Mouse (Mus musculus) embryonic facial prominence, embryonic 15.5 days (tissue): Measurements from ENCODE around the gene Hapln2. TPM values are rescaled to one million over a fixed set of nuclear protein-coding genes. Genes with fewer than 3 reads are reported as not detected.

Experiments
- ATAC-seq: fragments of 200-750 bp; cut with Nextera tagmentation; 2 replicates; pipeline ENCODE4 v1.8.0; 2017; ENCODE audit warnings: low read depth, moderate TSS enrichment; ENCODE audit not compliant: insufficient number of reproducible peaks, low FRiP score, low TSS enrichment
- H3K27ac ChIP-seq: fragments of 300-500 bp; sonication (generic); replicated peaks from 2 replicates; pipeline ENCODE4 v1.5.1; 2015; ENCODE audit warnings: mild to moderate bottlenecking, inconsistent platforms
- H3K27me3 ChIP-seq: fragments of 300-500 bp; sonication (generic); 2 replicates; pipeline ENCODE4 v1.6.1; 2015; ENCODE audit warnings: inconsistent platforms
- H3K36me3 ChIP-seq: fragments of 300-500 bp; sonication (generic); 2 replicates; pipeline ENCODE4 v1.6.1; 2015; ENCODE audit warnings: mild to moderate bottlenecking, inconsistent platforms
- H3K4me1 ChIP-seq: fragments of 300-500 bp; sonication (generic); 2 replicates; pipeline ENCODE4 v1.6.1; 2015; ENCODE audit warnings: inconsistent platforms
- H3K4me2 ChIP-seq: fragments of 300-500 bp; sonication (generic); replicated peaks from 2 replicates; pipeline ENCODE4 v1.6.1; 2015; ENCODE audit warnings: mild to moderate bottlenecking, inconsistent platforms
- H3K4me3 ChIP-seq: fragments of 300-500 bp; sonication (generic); replicated peaks from 2 replicates; pipeline ENCODE4 v1.5.1; 2015; ENCODE audit warnings: mild to moderate bottlenecking, inconsistent platforms
- H3K9ac ChIP-seq: fragments of 300-500 bp; sonication (generic); 2 replicates; pipeline ENCODE4 v1.6.1; 2015; ENCODE audit warnings: inconsistent platforms
- H3K9me3 ChIP-seq: fragments of 300-500 bp; sonication (generic); replicated peaks from 2 replicates; pipeline ENCODE4 v1.6.1; 2016; ENCODE audit warnings: inconsistent platforms
- WGBS: fragments of 180-500 bp; shearing (Covaris S2); methylation state at CpG from one replicate; pipeline ENCODE4 v1.1.7; 2015; 5-methylcytosine and 5-hydroxymethylcytosine counted together
- polyA plus RNA-seq: library from polyadenylated mRNA; unstranded; fragments of >200 nt; fragmentation: Nextera tagmentation; extraction: Ambion mirVana; gene quantifications from 2 replicates; pipeline ENCODE4 v1.2.1, GENCODE M21; 2015

Hapln2 gene
- polyA plus RNA-seq, 1 experiment from 2014 or later, result 0.31 TPM

GRCm38 (mm10) chr3:88035561-88036293, 8.3 kb upstream of the Hapln2 start:
- no peak overlapping the region for H3K27ac ChIP-seq
- no peaks in the 10 kb centered on the region for H3K36me3 ChIP-seq
- no peak overlapping the region for H3K9ac ChIP-seq
- no peaks in the 10 kb centered on the region for H3K9me3 ChIP-seq
- peaks cover 1% of the 10 kb centered on the region; the same call in 1 of the 2 replicates for H3K4me1 ChIP-seq
- WGBS, result 67% methylated on average over 1 of the region's 1 CpGs
- H3K4me2 ChIP-seq, result no peak overlapping the region
- ATAC-seq, result no peak
- H3K27me3 ChIP-seq, result peaks cover 28% of the 10 kb centered on the region
- H3K4me3 ChIP-seq, result no peak overlapping the region

GRCm38 (mm10) chr3:88033506-88033905, 6.1 kb upstream of the Hapln2 start:
- Histone ChIP-seq H3K27me3 (peaks cover 35% of the 10 kb centered on the region), H3K9me3 (no peaks in the 10 kb centered on the region), H3K4me3 (no peak overlapping the region), H3K4me1 (peaks cover 3% of the 10 kb centered on the region; the same call in 1 of the 2 replicates), H3K9ac (no peak overlapping the region), H3K36me3 (no peaks in the 10 kb centered on the region), H3K4me2 (no peak overlapping the region), H3K27ac (no peak overlapping the region)
- WGBS, result 55% methylated on average over 5 of the region's 5 CpGs
- no peak for ATAC-seq

- ATAC-seq, result no peak
Measured at GRCm38 (mm10) chr3:88030608-88031395, 3.4 kb upstream of the Hapln2 start.

GRCm38 (mm10) chr3:88026823-88027222, 560 bp downstream of the Hapln2 start:
- Histone ChIP-seq H3K27ac (no peak overlapping the region), H3K36me3 (no peaks in the 10 kb centered on the region), H3K9me3 (no peaks in the 10 kb centered on the region), H3K27me3 (peaks cover 75% of the 10 kb centered on the region), H3K4me3 (no peak overlapping the region), H3K4me1 (peaks cover 22% of the 10 kb centered on the region), H3K4me2 (no peak overlapping the region), H3K9ac (no peak overlapping the region)
- 49% methylated on average over 7 of the region's 7 CpGs for WGBS
- no peak for ATAC-seq

More at GRCm38 (mm10) chr3:88030608-88031395, 3.4 kb upstream of the Hapln2 start:
- H3K27ac ChIP-seq, result no peak overlapping the region
- peaks cover 43% of the 10 kb centered on the region for H3K27me3 ChIP-seq
- no peak overlapping the region for H3K4me2 ChIP-seq
- no peak overlapping the region for H3K9ac ChIP-seq
- H3K4me3 ChIP-seq, result no peak overlapping the region
- H3K4me1 ChIP-seq, result peaks cover 3% of the 10 kb centered on the region; the same call in 1 of the 2 replicates
- H3K36me3 ChIP-seq, result no peaks in the 10 kb centered on the region
- no peaks in the 10 kb centered on the region for H3K9me3 ChIP-seq
- WGBS, result 15% methylated on average over 19 of the region's 19 CpGs

GRCm38 (mm10) chr3:88023192-88024074, 4.0 kb downstream of the Hapln2 start:
- H3K9ac ChIP-seq, result no peak overlapping the region
- H3K9me3 ChIP-seq, result no peaks in the 10 kb centered on the region
- ATAC-seq, result peak; percentile 48; the same call in 1 of the 2 replicates
- H3K4me1 ChIP-seq, result peaks cover 19% of the 10 kb centered on the region
- H3K27me3 ChIP-seq, result peaks cover 77% of the 10 kb centered on the region
- H3K36me3 ChIP-seq, result no peaks in the 10 kb centered on the region
- no peak overlapping the region for H3K27ac ChIP-seq
- under 1% methylated on average over 81 of the region's 81 CpGs for WGBS
- H3K4me3 ChIP-seq, result peak overlapping the region; percentile 55
- H3K4me2 ChIP-seq, result peak overlapping the region; percentile 100

GRCm38 (mm10) chr3:88022322-88023191, 4.8 kb downstream of the Hapln2 start:
- Histone ChIP-seq H3K9ac (no peak overlapping the region), H3K27ac (no peak overlapping the region)
- WGBS, result under 1% methylated on average over 66 of the region's 66 CpGs

GRCm38 (mm10) chr3:88010634-88011265, 16.6 kb downstream of the Hapln2 start:
- no peak for ATAC-seq
- Histone ChIP-seq H3K36me3 (no peaks in the 10 kb centered on the region), H3K27ac (no peak overlapping the region), H3K4me1 (no peaks in the 10 kb centered on the region), H3K9ac (no peak overlapping the region), H3K27me3 (peaks cover 9% of the 10 kb centered on the region), H3K4me2 (no peak overlapping the region), H3K9me3 (no peaks in the 10 kb centered on the region), H3K4me3 (no peak overlapping the region)
- WGBS, result 9% methylated on average over 6 of the region's 6 CpGs

More at GRCm38 (mm10) chr3:88022322-88023191, 4.8 kb downstream of the Hapln2 start:
- ATAC-seq, result peak; percentile 84
- peak overlapping the region; percentile 55 for H3K4me3 ChIP-seq
- peaks cover 77% of the 10 kb centered on the region for H3K27me3 ChIP-seq
- peak overlapping the region; percentile 100 for H3K4me2 ChIP-seq
- no peaks in the 10 kb centered on the region for H3K9me3 ChIP-seq
- H3K4me1 ChIP-seq, result peaks cover 19% of the 10 kb centered on the region
- H3K36me3 ChIP-seq, result no peaks in the 10 kb centered on the region

GRCm38 (mm10) chr3:88005822-88006786, 21.3 kb downstream of the Hapln2 start:
- no peak for ATAC-seq
- H3K9me3 ChIP-seq, result no peaks in the 10 kb centered on the region
- no peak overlapping the region for H3K4me2 ChIP-seq
- no peak overlapping the region for H3K4me3 ChIP-seq
- H3K27me3 ChIP-seq, result peaks cover 48% of the 10 kb centered on the region
- H3K36me3 ChIP-seq, result no peaks in the 10 kb centered on the region
- WGBS, result 76% methylated on average over 18 of the region's 18 CpGs
- H3K27ac ChIP-seq, result no peak overlapping the region
- H3K4me1 ChIP-seq, result peaks cover 4% of the 10 kb centered on the region; the same call in 1 of the 2 replicates
- no peak overlapping the region for H3K9ac ChIP-seq

- no peak overlapping the region for H3K9ac ChIP-seq
- peaks cover 18% of the 10 kb centered on the region for H3K4me1 ChIP-seq
- no peak overlapping the region for H3K4me2 ChIP-seq
- peaks cover 81% of the 10 kb centered on the region for H3K27me3 ChIP-seq
- no peaks in the 10 kb centered on the region for H3K36me3 ChIP-seq
- 0 out of 2 replicates have a peak, but pooled peaks have one; percentile 37 for ATAC-seq
- WGBS, result 4% methylated on average over 17 of the region's 17 CpGs
- H3K9me3 ChIP-seq, result no peaks in the 10 kb centered on the region
- H3K27ac ChIP-seq, result no peak overlapping the region
- 0 out of 2 replicates have a peak overlapping the region, but pooled peaks have one; percentile 6 for H3K4me3 ChIP-seq
Measured at GRCm38 (mm10) chr3:88002291-88002976, 24.9 kb downstream of the Hapln2 start.
